Mouse (Mus musculus) midbrain, embryonic 14.5 days (tissue): ENCODE measurements around the gene Ahnak. TPM values are rescaled to one million over a fixed set of nuclear protein-coding genes. Genes with fewer than 3 reads are reported as not detected.

Experiments used
- ATAC-seq: fragments of 200-750 bp; cut with Nextera tagmentation; 2 replicates; pipeline ENCODE4 v1.8.0; 2017; ENCODE audit warnings: moderate number of reproducible peaks, moderate library complexity; ENCODE audit not compliant: low FRiP score, low TSS enrichment
- DNase-seq: peaks from one replicate; pipeline ENCODE4 v3.0.0-alpha.2; 2015
- H3K27ac ChIP-seq: fragments of 300-500 bp; sonication (generic); replicated peaks from 2 replicates; pipeline ENCODE4 v1.5.1; 2014; ENCODE audit warnings: mild to moderate bottlenecking, low read depth, low read length, moderate library complexity
- H3K27me3 ChIP-seq: fragments of 300-500 bp; sonication (generic); 2 replicates; pipeline ENCODE4 v1.6.1; 2014; ENCODE audit warnings: low read length, control low read depth, mixed read lengths; ENCODE audit not compliant: control insufficient read depth, insufficient read depth
- H3K36me3 ChIP-seq: fragments of 300-500 bp; sonication (generic); 2 replicates; pipeline ENCODE4 v1.6.1; 2014; ENCODE audit warnings: low read length, control low read depth; ENCODE audit not compliant: control insufficient read depth, insufficient read depth
- H3K4me1 ChIP-seq: fragments of 300-500 bp; sonication (generic); 2 replicates; pipeline ENCODE4 v1.6.1; 2014; ENCODE audit warnings: mild to moderate bottlenecking, antibody characterized with exemption, low read length, control low read depth; ENCODE audit not compliant: control insufficient read depth, insufficient read depth
- H3K4me2 ChIP-seq: fragments of 300-500 bp; sonication (generic); 2 replicates; pipeline ENCODE4 v1.6.1; 2014; ENCODE audit warnings: mild to moderate bottlenecking, low read length, moderate library complexity
- H3K4me3 ChIP-seq: fragments of 300-500 bp; sonication (generic); replicated peaks from 2 replicates; pipeline ENCODE4 v1.5.1; 2014; ENCODE audit warnings: low read depth, low read length
- H3K9ac ChIP-seq: fragments of 300-500 bp; sonication (generic); replicated peaks from 2 replicates; pipeline ENCODE4 v1.6.1; 2014; ENCODE audit warnings: mild to moderate bottlenecking, low read length, moderate library complexity
- H3K9me3 ChIP-seq: fragments of 300-500 bp; sonication (generic); 2 replicates; pipeline ENCODE4 v1.6.1; 2016; ENCODE audit warnings: low read length, control low read depth, mixed read lengths; ENCODE audit not compliant: control insufficient read depth
- WGBS: fragments of 180-500 bp; shearing (Covaris S2); extraction: QIAGEN DNeasy Blood & Tissue Kit; methylation state at CpG from one replicate; pipeline ENCODE4 v1.1.7; 2014; 5-methylcytosine and 5-hydroxymethylcytosine counted together
- polyA plus RNA-seq: library from polyadenylated mRNA; unstranded; fragments of >200 nt; fragmentation: Nextera tagmentation; extraction: Ambion mirVana; gene quantifications from 2 replicates; pipeline ENCODE4 v1.2.1, GENCODE M21; 2014

The Ahnak gene
- polyA plus RNA-seq, 1 experiment from 2014 or later, result 4.2 TPM

GRCm38 (mm10) chr19:9027795-9028194 is 38.7 kb downstream of the Ahnak start:
- Histone ChIP-seq H3K36me3 (no peaks in the 10 kb centered on the region), H3K9ac (0 out of 2 replicates have a peak overlapping the region, but pooled peaks have one; percentile 2), H3K4me2 (no peak overlapping the region), H3K27ac (0 out of 2 replicates have a peak overlapping the region, but pooled peaks have one; percentile 32), H3K9me3 (no peaks in the 10 kb centered on the region), H3K4me3 (no peak overlapping the region), H3K4me1 (peaks cover 8% of the 10 kb centered on the region; the same call in 1 of the 2 replicates), H3K27me3 (no peaks in the 10 kb centered on the region)
- WGBS, result 20% methylated on average over 5 of the region's 5 CpGs
- DNase-seq (peak; percentile 71), ATAC-seq (0 out of 2 replicates have a peak, but pooled peaks have one; percentile 20)

DNA sequence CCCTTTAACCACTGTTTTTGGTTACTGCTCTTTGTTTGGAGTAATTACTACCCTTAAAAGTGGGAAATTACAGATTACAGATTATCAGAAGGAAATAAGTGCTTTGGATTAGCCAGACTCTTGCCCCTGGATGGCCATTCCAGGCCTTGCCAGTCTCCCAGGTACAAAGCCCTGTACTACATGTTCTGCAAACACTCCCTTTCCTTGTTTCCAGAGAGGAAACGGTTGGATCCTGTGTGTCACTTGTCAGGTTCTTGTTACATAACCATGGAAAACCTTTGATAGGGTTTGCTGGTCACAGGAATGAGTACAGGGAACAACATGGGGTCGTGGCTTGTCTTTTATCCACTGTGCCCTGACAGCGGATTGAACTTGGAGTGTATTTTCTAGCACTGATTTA is 39.3 kb downstream of the Ahnak start:
- Histone ChIP-seq H3K27me3 (no peaks in the 10 kb centered on the region), H3K9me3 (no peaks in the 10 kb centered on the region), H3K27ac (no peak overlapping the region), H3K4me3 (no peak overlapping the region), H3K36me3 (no peaks in the 10 kb centered on the region), H3K4me2 (no peak overlapping the region), H3K4me1 (peaks cover 9% of the 10 kb centered on the region; the same call in 1 of the 2 replicates), H3K9ac (no peak overlapping the region)
- DNase-seq (no peak), ATAC-seq (no peak)
- 70% methylated on average over 3 of the region's 3 CpGs for WGBS

DNA sequence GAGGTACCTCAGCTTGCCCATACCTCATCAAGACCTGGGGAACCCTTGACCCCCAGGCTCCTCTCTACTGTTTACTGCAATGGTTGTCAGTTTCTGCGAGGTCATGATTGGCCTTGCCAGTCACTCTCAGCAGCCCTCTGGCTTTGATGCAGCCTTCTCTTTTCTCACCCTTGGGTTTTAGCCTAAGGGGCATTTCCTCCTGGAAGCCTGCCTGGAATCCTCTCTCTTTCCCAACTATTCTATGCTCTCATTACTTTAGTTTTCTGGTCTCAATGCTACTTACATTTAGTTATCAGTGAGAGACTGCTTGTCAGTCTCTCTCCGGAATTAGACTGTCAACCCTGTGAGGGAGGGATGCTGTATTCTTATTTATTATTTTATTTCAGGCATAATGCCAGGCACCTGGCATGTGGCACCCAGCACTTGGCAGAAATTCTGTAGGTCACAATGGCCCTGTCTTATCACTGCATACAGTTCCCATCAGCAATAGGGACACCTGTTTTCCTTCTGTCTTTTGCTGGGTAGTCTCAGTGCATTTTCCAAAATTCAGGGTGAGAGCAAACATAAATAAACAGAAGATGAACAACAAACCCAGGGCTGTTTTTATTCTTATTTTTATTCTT is 40.7 kb downstream of the Ahnak start:
- no peaks in the 10 kb centered on the region for H3K9me3 ChIP-seq
- peaks cover 13% of the 10 kb centered on the region; the same call in 1 of the 2 replicates for H3K4me1 ChIP-seq
- no peaks in the 10 kb centered on the region for H3K27me3 ChIP-seq
- H3K9ac ChIP-seq, result no peak overlapping the region
- no peak overlapping the region for H3K4me3 ChIP-seq
- no peak overlapping the region for H3K4me2 ChIP-seq
- 85% methylated on average over 2 of the region's 2 CpGs for WGBS
- no peak overlapping the region for H3K27ac ChIP-seq
- no peaks in the 10 kb centered on the region for H3K36me3 ChIP-seq
- DNase-seq (no peak), ATAC-seq (no peak)

DNA sequence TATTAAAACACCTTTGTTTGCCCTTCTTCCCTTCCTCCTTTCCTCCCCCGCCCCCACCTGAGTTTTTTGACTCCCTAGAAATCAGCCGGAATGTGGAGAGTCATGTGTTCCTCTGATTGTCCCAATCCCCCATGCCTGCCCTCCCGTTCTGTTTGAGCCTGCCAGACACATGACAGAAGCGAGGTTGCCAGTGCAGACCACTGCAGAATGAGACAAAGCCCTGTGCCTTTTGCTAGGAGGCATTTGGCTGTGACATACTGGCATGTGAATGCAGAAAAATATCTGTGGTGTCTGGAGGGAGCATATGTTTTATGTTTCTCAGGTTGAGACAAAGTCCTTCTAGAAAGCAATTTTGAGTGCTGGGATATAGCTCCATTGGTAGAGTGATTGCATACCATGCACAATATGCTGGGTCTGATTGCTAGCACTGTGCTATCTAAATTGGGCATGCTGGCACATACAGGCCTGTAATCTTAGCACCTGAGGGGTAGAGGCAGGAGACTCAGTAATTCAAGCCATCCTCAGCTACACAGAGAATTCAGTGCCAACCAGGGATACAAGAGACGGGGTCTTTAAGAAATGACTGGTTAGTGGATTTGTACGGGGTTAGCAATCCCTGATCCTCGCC is 43.5 kb downstream of the Ahnak start:
- DNase-seq (peak; percentile 20), ATAC-seq (no peak)
- 56% methylated on average over 7 of the region's 7 CpGs for WGBS
- Histone ChIP-seq H3K27me3 (no peaks in the 10 kb centered on the region), H3K27ac (peak overlapping the region; percentile 32; the same call in 1 of the 2 replicates), H3K4me3 (no peak overlapping the region), H3K4me1 (peaks cover 7% of the 10 kb centered on the region; the same call in 1 of the 2 replicates), H3K4me2 (no peak overlapping the region), H3K36me3 (no peaks in the 10 kb centered on the region), H3K9me3 (no peaks in the 10 kb centered on the region), H3K9ac (no peak overlapping the region)

DNA sequence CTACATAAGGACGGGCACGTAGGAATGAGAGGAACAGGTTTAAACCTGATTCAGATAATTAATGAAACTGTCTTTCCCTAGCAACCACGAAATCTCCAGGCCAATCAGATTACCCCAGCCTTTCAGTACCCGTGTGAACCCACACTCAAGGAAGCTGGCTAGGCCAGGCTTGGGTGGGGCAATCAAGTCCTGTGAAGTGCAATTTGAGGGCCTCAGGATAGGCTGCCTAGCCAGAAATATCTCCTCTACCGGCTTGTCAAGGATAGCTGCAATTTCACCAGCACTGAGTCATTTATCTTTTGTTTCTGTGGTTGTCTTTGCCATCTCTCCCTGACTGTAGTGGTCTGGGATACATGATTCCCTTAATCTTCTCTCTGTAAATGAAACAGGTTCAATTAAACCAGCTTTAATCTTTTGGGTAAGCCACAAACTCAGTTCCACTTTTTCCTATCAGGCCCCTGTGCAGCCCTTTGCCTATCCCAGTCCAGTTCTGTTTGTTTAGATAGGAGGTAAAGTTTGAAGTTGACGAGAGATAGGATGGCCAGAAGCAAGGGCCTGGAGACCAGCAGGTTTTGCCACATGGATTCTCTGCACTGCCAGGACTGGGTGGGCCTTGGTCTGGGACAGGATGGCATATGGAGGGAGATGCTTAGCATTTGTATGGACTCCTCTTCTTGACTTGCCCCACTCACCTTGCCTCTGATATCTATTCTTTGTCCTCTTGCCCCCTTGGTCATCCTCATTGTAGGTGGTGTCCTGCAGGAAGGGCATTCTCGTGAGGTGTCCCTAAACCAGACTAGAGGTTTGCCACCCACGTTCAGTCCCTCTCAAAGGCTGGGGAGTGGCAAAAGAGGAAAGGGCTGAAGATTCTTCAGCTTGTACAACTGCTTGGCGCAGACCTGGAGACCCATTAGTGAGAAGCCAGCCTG is 44.6 kb downstream of the Ahnak start:
- WGBS, result 64% methylated on average over 9 of the region's 9 CpGs
- Histone ChIP-seq H3K4me2 (no peak overlapping the region), H3K4me3 (no peak overlapping the region), H3K9me3 (no peaks in the 10 kb centered on the region), H3K9ac (no peak overlapping the region), H3K4me1 (peaks cover 4% of the 10 kb centered on the region; the same call in 1 of the 2 replicates), H3K36me3 (no peaks in the 10 kb centered on the region), H3K27me3 (no peaks in the 10 kb centered on the region), H3K27ac (0 out of 2 replicates have a peak overlapping the region, but pooled peaks have one; percentile 32)
- peak; percentile 15 for DNase-seq
- ATAC-seq, result no peak

- DNase-seq, result no peak
- H3K4me3 ChIP-seq, result no peak overlapping the region
- H3K9ac ChIP-seq, result no peak overlapping the region
- no peak overlapping the region for H3K27ac ChIP-seq
- no peaks in the 10 kb centered on the region for H3K9me3 ChIP-seq
- H3K36me3 ChIP-seq, result no peaks in the 10 kb centered on the region
- H3K27me3 ChIP-seq, result no peaks in the 10 kb centered on the region
- 87% methylated on average over 3 of the region's 3 CpGs for WGBS
- H3K4me1 ChIP-seq, result peaks cover 4% of the 10 kb centered on the region; the same call in 1 of the 2 replicates
- no peak overlapping the region for H3K4me2 ChIP-seq
- ATAC-seq, result no peak
Measured at GRCm38 (mm10) chr19:9034480-9034879, 45.4 kb downstream of the Ahnak start.

- ATAC-seq (no peak), DNase-seq (no peak)
- Histone ChIP-seq H3K4me3 (no peak overlapping the region), H3K27ac (no peak overlapping the region), H3K4me2 (no peak overlapping the region), H3K36me3 (no peaks in the 10 kb centered on the region), H3K27me3 (no peaks in the 10 kb centered on the region), H3K9ac (no peak overlapping the region), H3K4me1 (peaks cover 4% of the 10 kb centered on the region; the same call in 1 of the 2 replicates), H3K9me3 (no peaks in the 10 kb centered on the region)
- WGBS, result 82% methylated on average over 3 of the region's 3 CpGs
Measured at GRCm38 (mm10) chr19:9035101-9035500, 46.0 kb downstream of the Ahnak start.

GRCm38 (mm10) chr19:9038136-9038535 is 49.1 kb downstream of the Ahnak start:
- Histone ChIP-seq H3K27me3 (no peaks in the 10 kb centered on the region), H3K4me1 (peaks cover 4% of the 10 kb centered on the region; the same call in 1 of the 2 replicates), H3K9ac (no peak overlapping the region), H3K4me2 (no peak overlapping the region), H3K4me3 (no peak overlapping the region), H3K9me3 (no peaks in the 10 kb centered on the region), H3K36me3 (no peaks in the 10 kb centered on the region), H3K27ac (no peak overlapping the region)
- DNase-seq (no peak), ATAC-seq (no peak)
- WGBS, result 78% methylated on average over 3 of the region's 3 CpGs
